Mouse (Mus musculus) intestine, postnatal 0 days (tissue): ENCODE measurements around the gene Cyb561d2. TPM values are rescaled to one million over a fixed set of nuclear protein-coding genes. Genes with fewer than 3 reads are reported as not detected.

Source experiments
- ATAC-seq: fragments of 200-750 bp; cut with Nextera tagmentation; 2 replicates; pipeline ENCODE4 v1.8.0; 2017; ENCODE audit warnings: mild to moderate bottlenecking, moderate TSS enrichment, moderate library complexity
- H3K27ac ChIP-seq: fragments of 300-500 bp; sonication (generic); 2 replicates; pipeline ENCODE4 v1.5.1; 2014; ENCODE audit warnings: mild to moderate bottlenecking, low read depth, low read length, moderate library complexity
- H3K27me3 ChIP-seq: fragments of 300-500 bp; sonication (generic); replicated peaks from 2 replicates; pipeline ENCODE4 v1.6.1; 2014; ENCODE audit warnings: low read length, mixed read lengths; ENCODE audit not compliant: control insufficient read depth, insufficient read depth
- H3K36me3 ChIP-seq: fragments of 300-500 bp; sonication (generic); 2 replicates; pipeline ENCODE4 v1.6.1; 2014; ENCODE audit warnings: mild to moderate bottlenecking, moderate library complexity; ENCODE audit not compliant: control insufficient read depth, insufficient read depth
- H3K4me1 ChIP-seq: fragments of 300-500 bp; sonication (generic); replicated peaks from 2 replicates; pipeline ENCODE4 v1.6.1; 2014; ENCODE audit warnings: antibody characterized with exemption, low read length, mixed read lengths; ENCODE audit not compliant: control insufficient read depth, insufficient read depth
- H3K4me2 ChIP-seq: fragments of 300-500 bp; sonication (generic); replicated peaks from 2 replicates; pipeline ENCODE4 v1.6.1; 2014; ENCODE audit warnings: low read depth, mild to moderate bottlenecking, moderate library complexity
- H3K4me3 ChIP-seq: fragments of 300-500 bp; sonication (generic); 2 replicates; pipeline ENCODE4 v1.5.1; 2014; ENCODE audit warnings: low read depth, low read length
- H3K9ac ChIP-seq: fragments of 300-500 bp; sonication (generic); 2 replicates; pipeline ENCODE4 v1.6.1; 2014; ENCODE audit warnings: mild to moderate bottlenecking, low read depth, low read length
- H3K9me3 ChIP-seq: fragments of 300-500 bp; sonication (generic); 2 replicates; pipeline ENCODE4 v1.6.1; 2016; ENCODE audit warnings: mixed run types; ENCODE audit not compliant: control insufficient read depth
- CTCF ChIP-seq: sonication (generic); IDR thresholded peaks from 2 replicates; pipeline ENCODE4 v1.5.1; 2016; ENCODE audit warnings: low read depth, mild to moderate bottlenecking, control low read depth, antibody characterized with exemption, moderate library complexity
- WGBS: fragments of 180-500 bp; shearing (Covaris S2); extraction: QIAGEN DNeasy Blood & Tissue Kit; methylation state at CpG from one replicate; pipeline ENCODE4 v1.1.7; 2014; 5-methylcytosine and 5-hydroxymethylcytosine counted together
- polyA plus RNA-seq: library from polyadenylated mRNA; unstranded; fragments of >200 nt; fragmentation: Nextera tagmentation; extraction: Ambion mirVana; gene quantifications from 2 replicates; pipeline ENCODE4 v1.2.1, GENCODE M21; 2015

Gene Cyb561d2
- polyA plus RNA-seq, 1 experiment from 2014 or later = 36.3 TPM

DNA sequence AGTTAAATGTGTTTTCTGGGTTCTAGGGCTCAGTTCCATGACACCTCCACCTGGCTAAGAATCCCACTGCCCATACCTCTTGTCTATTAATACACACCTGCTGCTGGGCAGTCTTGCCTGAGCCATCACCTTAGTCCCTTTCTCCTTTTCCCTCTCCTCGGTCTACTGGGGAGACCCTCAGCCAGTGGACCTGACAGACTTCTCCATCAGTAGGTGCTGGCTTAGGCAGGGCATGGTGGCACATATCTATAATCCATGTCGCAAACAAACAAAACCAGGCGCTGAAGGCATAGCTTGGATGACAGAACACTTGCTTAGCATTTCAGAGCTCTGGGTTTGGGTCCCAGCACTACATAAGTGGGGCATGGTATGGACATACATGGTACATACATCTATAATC is 3.3 kb downstream of the Cyb561d2 start:
- WGBS = 94% methylated on average over 3 of the region's 3 CpGs

DNA sequence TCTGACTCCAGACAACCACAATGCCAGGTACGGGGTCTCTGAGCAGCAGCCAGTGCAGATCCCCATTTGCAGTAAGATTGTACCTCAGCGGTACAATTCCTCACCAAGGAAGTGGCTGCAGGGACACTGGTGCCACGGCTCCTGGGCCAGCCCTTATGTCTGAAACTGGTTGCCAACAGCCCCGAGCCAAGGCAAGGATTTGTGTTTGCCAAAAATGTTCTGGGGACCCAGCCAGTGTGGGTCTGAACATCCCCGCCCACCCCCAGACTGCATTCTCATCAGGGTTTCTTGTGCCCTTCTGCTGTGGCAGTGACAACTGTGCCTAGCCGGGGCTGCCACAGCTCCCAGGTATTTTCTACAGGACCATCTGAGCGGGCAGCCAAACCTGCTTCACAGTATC is 3.8 kb downstream of the Cyb561d2 start:
- no peak for ATAC-seq
- Histone ChIP-seq H3K27ac (no peak overlapping the region), H3K4me1 (peaks cover 13% of the 10 kb centered on the region), H3K9ac (no peak overlapping the region), H3K4me2 (no peak overlapping the region), H3K36me3 (peaks cover 26% of the 10 kb centered on the region), H3K27me3 (no peaks in the 10 kb centered on the region), H3K4me3 (no peak overlapping the region), H3K9me3 (no peaks in the 10 kb centered on the region)
- 92% methylated on average over 7 of the region's 7 CpGs for WGBS
- no peak for TF ChIP-seq CTCF

More for the DNA sequence above, 3.3 kb downstream of the Cyb561d2 start:
- no peak for TF ChIP-seq CTCF
- no peak overlapping the region for H3K9ac ChIP-seq
- H3K36me3 ChIP-seq = peaks cover 26% of the 10 kb centered on the region
- no peak overlapping the region for H3K27ac ChIP-seq
- no peaks in the 10 kb centered on the region for H3K9me3 ChIP-seq
- no peaks in the 10 kb centered on the region for H3K27me3 ChIP-seq
- H3K4me3 ChIP-seq = no peak overlapping the region
- ATAC-seq = no peak
- peaks cover 13% of the 10 kb centered on the region for H3K4me1 ChIP-seq
- H3K4me2 ChIP-seq = no peak overlapping the region

DNA sequence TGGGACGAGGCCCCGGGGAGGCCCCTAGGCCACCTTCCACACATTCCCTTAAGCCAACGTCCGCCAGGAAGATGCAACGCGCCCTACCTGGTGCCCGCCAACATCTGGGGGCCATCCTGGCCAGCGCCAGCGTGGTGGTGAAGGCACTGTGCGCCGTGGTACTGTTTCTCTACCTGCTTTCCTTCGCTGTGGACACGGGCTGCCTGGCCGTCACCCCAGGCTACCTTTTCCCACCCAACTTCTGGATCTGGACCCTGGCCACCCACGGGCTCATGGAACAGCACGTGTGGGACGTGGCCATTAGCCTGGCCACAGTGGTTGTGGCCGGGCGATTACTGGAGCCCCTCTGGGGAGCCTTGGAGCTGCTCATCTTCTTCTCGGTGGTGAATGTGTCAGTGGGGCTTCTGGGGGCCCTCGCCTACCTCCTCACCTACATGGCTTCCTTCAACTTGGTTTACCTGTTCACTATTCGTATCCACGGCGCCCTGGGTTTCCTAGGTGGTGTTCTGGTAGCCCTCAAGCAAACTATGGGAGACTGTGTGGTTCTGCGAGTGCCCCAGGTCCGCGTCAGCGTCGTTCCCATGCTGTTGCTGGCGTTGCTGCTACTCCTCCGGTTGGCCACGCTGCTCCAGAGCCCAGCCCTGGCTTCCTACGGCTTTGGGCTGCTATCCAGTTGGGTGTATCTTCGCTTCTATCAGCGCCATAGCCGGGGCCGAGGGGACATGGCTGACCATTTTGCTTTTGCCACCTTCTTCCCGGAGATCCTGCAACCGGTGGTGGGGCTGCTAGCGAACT is 7.4 kb downstream of the Cyb561d2 start:
- Histone ChIP-seq H3K36me3 (peaks cover 20% of the 10 kb centered on the region), H3K4me3 (peak overlapping the region; percentile 86), H3K27me3 (no peaks in the 10 kb centered on the region), H3K4me2 (peak overlapping the region; percentile 93), H3K9ac (peak overlapping the region; percentile 93), H3K4me1 (peaks cover 13% of the 10 kb centered on the region), H3K9me3 (no peaks in the 10 kb centered on the region), H3K27ac (peak overlapping the region; percentile 77)
- peak; percentile 11; the same call in 1 of the 2 replicates for ATAC-seq
- under 1% methylated on average over 40 of the region's 40 CpGs for WGBS
- TF ChIP-seq CTCF = no peak

DNA sequence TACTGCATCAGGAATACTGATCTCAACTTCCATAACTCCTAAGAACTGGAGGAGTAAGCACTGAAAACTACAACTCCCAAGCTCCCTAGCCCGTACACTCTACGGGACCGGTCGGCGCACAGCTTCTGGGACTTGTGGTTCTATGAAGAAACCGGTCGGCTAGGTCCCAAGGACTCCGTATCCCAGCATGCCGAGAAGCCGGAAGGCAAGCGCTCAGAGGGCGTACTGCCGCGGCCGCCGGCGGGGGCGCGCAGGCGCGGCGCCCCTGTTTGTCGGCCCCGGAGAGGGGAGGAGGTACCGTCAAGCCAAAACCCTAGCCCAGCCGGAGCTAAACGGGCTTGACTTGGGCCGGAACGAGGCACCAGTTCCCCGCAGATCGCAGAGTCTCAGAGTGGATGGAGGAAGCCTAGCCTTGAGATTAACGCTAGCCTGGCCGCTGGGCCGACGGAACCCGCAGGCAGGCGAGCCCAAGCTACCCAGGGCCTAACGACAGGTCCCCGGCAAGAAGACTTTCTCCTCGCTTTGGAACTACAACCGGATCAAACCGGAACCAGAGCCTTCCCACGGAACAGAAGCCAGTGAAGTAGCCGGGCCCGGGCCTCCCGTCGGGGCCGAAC is 8.1 kb downstream of the Cyb561d2 start, which contains the start of gene Tmem115:
Tmem115 (plus strand) TSS at position 155 of the 617 bp plus-strand sequence.
- Histone ChIP-seq H3K4me2 (peak within 1 kb of the TSS; percentile 93), H3K27ac (peak within 1 kb of the TSS; percentile 77), H3K4me3 (peak within 1 kb of the TSS; percentile 86), H3K36me3 (peaks cover 14% of the 10 kb centered on the region), H3K9ac (peak within 1 kb of the TSS; percentile 93), H3K27me3 (no peaks in the 10 kb centered on the region), H3K4me1 (peaks cover 13% of the 10 kb centered on the region), H3K9me3 (no peaks in the 10 kb centered on the region)
- peak; percentile 97 for ATAC-seq
- WGBS = under 1% methylated on average over 48 of the region's 48 CpGs
- TF ChIP-seq CTCF = peak; percentile 51

DNA sequence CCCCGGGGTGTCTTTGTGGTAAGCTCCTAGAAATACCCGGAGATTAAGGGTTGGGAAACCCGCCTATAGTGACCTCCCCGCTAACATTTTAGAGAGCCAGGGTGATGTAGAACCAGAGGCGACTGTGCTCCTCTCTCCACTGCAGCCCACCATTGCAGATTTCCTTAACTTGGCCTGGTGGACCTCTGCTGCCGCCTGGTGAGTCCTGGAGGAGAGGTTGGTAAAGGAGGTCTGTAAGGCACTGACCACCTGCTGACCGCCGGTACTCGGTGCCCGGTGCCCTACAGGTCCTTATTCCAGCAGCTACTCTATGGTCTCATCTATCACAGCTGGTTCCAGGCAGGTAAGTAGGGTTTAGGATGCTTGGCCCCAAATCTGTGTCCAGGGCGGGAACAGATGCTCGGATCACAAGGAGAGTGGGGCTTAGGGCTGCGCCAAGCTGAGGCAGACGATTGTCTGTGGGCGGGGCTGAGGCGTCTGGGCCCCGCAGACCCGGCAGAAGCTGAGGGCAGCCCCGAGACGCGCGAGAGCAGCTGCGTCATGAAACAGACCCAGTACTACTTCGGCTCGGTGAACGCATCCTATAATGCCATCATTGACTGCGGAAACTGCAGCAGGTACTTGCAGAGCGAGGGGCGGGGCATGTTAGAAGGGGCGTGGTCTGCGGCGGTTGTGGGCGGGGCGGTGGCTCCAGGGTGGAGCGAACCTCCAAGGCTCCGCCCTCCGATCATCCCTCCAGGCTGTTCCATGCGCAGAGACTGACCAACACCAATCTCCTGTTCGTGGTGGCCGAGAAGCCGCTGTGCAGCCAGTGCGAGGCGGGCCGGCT is 15.6 kb downstream of the Cyb561d2 start:
- no peak overlapping the region for H3K27ac ChIP-seq
- peak overlapping the region; percentile 75 for H3K4me2 ChIP-seq
- H3K27me3 ChIP-seq = no peaks in the 10 kb centered on the region; the same call in 1 of the 2 replicates
- no peaks in the 10 kb centered on the region for H3K9me3 ChIP-seq
- 7% methylated on average over 43 of the region's 44 CpGs for WGBS
- peak overlapping the region; percentile 26; the same call in 1 of the 2 replicates for H3K9ac ChIP-seq
- H3K4me3 ChIP-seq = peak overlapping the region; percentile 33
- peak; percentile 63 for ATAC-seq
- peaks cover 4% of the 10 kb centered on the region; the same call in 1 of the 2 replicates for H3K4me1 ChIP-seq
- H3K36me3 ChIP-seq = no peaks in the 10 kb centered on the region
- peak; percentile 31; the same call in 1 of the 2 replicates for TF ChIP-seq CTCF

DNA sequence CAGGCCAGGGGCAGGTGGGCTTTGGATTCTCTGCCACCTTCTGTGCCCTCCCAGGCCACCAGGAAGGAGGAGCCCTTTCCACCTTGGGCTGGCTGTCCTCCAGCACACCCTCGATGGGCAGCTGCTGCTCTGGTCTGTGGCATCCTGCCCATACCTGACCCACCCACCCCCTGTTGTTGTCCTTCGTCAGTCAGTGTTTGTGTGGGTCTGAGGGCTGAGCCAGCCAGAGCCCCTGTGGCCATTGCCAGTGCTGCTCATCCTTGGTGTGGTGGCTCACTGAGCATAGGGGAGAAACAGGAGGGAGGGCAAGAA is 19.6 kb downstream of the Cyb561d2 start:
- Histone ChIP-seq H3K4me3 (no peak overlapping the region; the same call in 1 of the 2 replicates), H3K9me3 (no peaks in the 10 kb centered on the region), H3K4me2 (peak overlapping the region; percentile 48), H3K4me1 (peaks cover 4% of the 10 kb centered on the region; the same call in 1 of the 2 replicates), H3K9ac (no peak overlapping the region), H3K36me3 (no peaks in the 10 kb centered on the region), H3K27ac (no peak overlapping the region), H3K27me3 (no peaks in the 10 kb centered on the region; the same call in 1 of the 2 replicates)
- ATAC-seq = no peak
- TF ChIP-seq CTCF = no peak
- 23% methylated on average over 2 of the region's 2 CpGs for WGBS
